Mouse (Mus musculus) embryonic facial prominence, embryonic 10.5 days (tissue): ENCODE measurements around the gene Mtrf1. TPM values are rescaled to one million over a fixed set of nuclear protein-coding genes. Genes with fewer than 3 reads are reported as not detected.
A peak's percentile ranks its signal among the peaks of the same experiment; 100 is the strongest.

Source experiments
- DNase-seq: peaks from one replicate; pipeline ENCODE4 v3.0.0-alpha.2; 2017; ENCODE audit warnings: low spot score
- H3K27ac ChIP-seq: fragments of 300-500 bp; sonication (generic); replicated peaks from 2 replicates; pipeline ENCODE4 v1.5.1; 2016; ENCODE audit warnings: mild to moderate bottlenecking
- H3K27me3 ChIP-seq: fragments of 300-500 bp; sonication (generic); replicated peaks from 2 replicates; pipeline ENCODE4 v1.6.1; 2016; ENCODE audit warnings: low read depth, mild to moderate bottlenecking; ENCODE audit not compliant: poor library complexity, severe bottlenecking
- H3K36me3 ChIP-seq: fragments of 300-500 bp; sonication (generic); replicated peaks from 2 replicates; pipeline ENCODE4 v1.6.1; 2016; ENCODE audit warnings: mild to moderate bottlenecking, moderate library complexity
- H3K4me1 ChIP-seq: fragments of 300-500 bp; sonication (generic); 2 replicates; pipeline ENCODE4 v1.6.1; 2016
- H3K4me3 ChIP-seq: fragments of 300-500 bp; sonication (generic); 2 replicates; pipeline ENCODE4 v1.5.1; 2016; ENCODE audit warnings: mild to moderate bottlenecking, moderate library complexity
- H3K9me3 ChIP-seq: fragments of 300-500 bp; sonication (generic); 2 replicates; pipeline ENCODE4 v1.6.1; 2016; ENCODE audit warnings: mild to moderate bottlenecking
- WGBS: fragments of 180-500 bp; shearing (Covaris S2); methylation state at CpG from one replicate; pipeline ENCODE4 v1.1.7; 2016; 5-methylcytosine and 5-hydroxymethylcytosine counted together
- polyA plus RNA-seq: library from polyadenylated mRNA; unstranded; fragments of >200 nt; fragmentation: Nextera tagmentation; extraction: Ambion mirVana; gene quantifications from 2 replicates; pipeline ENCODE4 v1.2.1, GENCODE M21; 2016

The Mtrf1 gene
- polyA plus RNA-seq, 1 experiment from 2014 or later = 8.2 TPM

- Histone ChIP-seq H3K27ac (no peak overlapping the region), H3K4me1 (no peaks in the 10 kb centered on the region), H3K36me3 (peaks cover 54% of the 10 kb centered on the region)
Measured at GRCm38 (mm10) chr14:79460401-79460800, 62.8 kb downstream of the Mtrf1 start.

GRCm38 (mm10) chr14:79460988-79461387, 63.4 kb downstream of the Mtrf1 start:
- DNase-seq = no peak
- 91% methylated on average over 4 of the region's 4 CpGs for WGBS
- H3K9me3 ChIP-seq = no peaks in the 10 kb centered on the region
- H3K27ac ChIP-seq = no peak overlapping the region
- H3K4me1 ChIP-seq = no peaks in the 10 kb centered on the region
- H3K4me3 ChIP-seq = no peak overlapping the region
- no peaks in the 10 kb centered on the region for H3K27me3 ChIP-seq
- H3K36me3 ChIP-seq = peaks cover 59% of the 10 kb centered on the region

More at GRCm38 (mm10) chr14:79460401-79460800, 62.8 kb downstream of the Mtrf1 start:
- Histone ChIP-seq H3K4me3 (no peak overlapping the region), H3K9me3 (no peaks in the 10 kb centered on the region), H3K27me3 (no peaks in the 10 kb centered on the region)
- no peak for DNase-seq
- WGBS = 82% methylated on average over 1 of the region's 1 CpGs

GRCm38 (mm10) chr14:79465623-79466022, 68.1 kb downstream of the Mtrf1 start:
- no peak overlapping the region for H3K4me3 ChIP-seq
- no peak for DNase-seq
- H3K36me3 ChIP-seq = peaks cover 94% of the 10 kb centered on the region
- 91% methylated on average over 1 of the region's 1 CpGs for WGBS
- no peaks in the 10 kb centered on the region for H3K9me3 ChIP-seq
- no peaks in the 10 kb centered on the region for H3K27me3 ChIP-seq
- H3K4me1 ChIP-seq = no peaks in the 10 kb centered on the region
- H3K27ac ChIP-seq = no peak overlapping the region

GRCm38 (mm10) chr14:79467621-79468020, 70.0 kb downstream of the Mtrf1 start:
- WGBS = 30% methylated on average over 3 of the region's 3 CpGs

More at GRCm38 (mm10) chr14:79467621-79468020, 70.0 kb downstream of the Mtrf1 start:
- Histone ChIP-seq H3K36me3 (peaks cover 94% of the 10 kb centered on the region), H3K9me3 (no peaks in the 10 kb centered on the region), H3K27ac (no peak overlapping the region), H3K4me1 (no peaks in the 10 kb centered on the region), H3K4me3 (no peak overlapping the region), H3K27me3 (no peaks in the 10 kb centered on the region)
- peak; percentile 56 for DNase-seq

Other genes with a start within 250 kb of the Mtrf1 start
- not detected in 2 replicates for gene Zfp957, start 150.4 kb upstream of the Mtrf1 start, polyA plus RNA-seq
- gene Rgcc, start 96.1 kb upstream of the Mtrf1 start, polyA plus RNA-seq = 30.3 and 48.2 TPM in 2 replicates
- gene Naa16, start 7.0 kb upstream of the Mtrf1 start, polyA plus RNA-seq = 46.8 and 50.6 TPM in 2 replicates
- gene Kbtbd7, start 28.7 kb downstream of the Mtrf1 start, polyA plus RNA-seq = 12.1 and 13.3 TPM in 2 replicates
- 5.1 and 6.1 TPM in 2 replicates for gene Kbtbd6, start 54.1 kb downstream of the Mtrf1 start, polyA plus RNA-seq
- gene Elf1, start 83.4 kb downstream of the Mtrf1 start, polyA plus RNA-seq = 5.4 and 5.9 TPM in 2 replicates
- 48.1 and 54.8 TPM in 2 replicates for gene Wbp4, start 83.7 kb downstream of the Mtrf1 start, polyA plus RNA-seq
- 151 and 155 TPM in 2 replicates for gene Sugt1, start 189.9 kb downstream of the Mtrf1 start, polyA plus RNA-seq